Mouse (Mus musculus): Measurements from ENCODE around the gene Speer4e.
"Not testable (repeated sequence)": the region's sequence is repeated elsewhere in the genome, so short reads cannot be mapped to it uniquely, and the experiment has no call there.

Speer4e gene

DNA sequence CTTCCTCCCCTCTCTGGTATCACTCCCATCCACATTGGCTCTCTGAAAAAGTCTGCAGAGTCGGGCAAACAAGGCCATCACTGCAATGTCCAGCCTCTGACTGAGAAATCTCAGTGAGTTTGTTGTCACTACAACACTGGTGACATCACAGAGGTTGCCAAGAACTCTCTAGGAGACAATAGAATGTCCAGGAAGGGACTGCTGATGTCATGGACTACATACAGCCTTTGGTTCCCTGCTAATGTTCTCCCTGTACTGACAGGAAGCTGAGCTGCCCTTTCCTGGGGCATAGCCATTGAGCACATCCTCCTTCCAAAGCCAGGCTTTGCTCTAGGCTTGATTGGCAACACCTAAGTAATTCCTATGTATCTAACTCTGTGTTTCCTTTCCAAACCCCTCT lies at the start of gene Speer4e:
Speer4e (minus strand) TSS at position 101 of the 400 bp plus-strand sequence.
- not testable (repeated sequence) for ATAC-seq (ENCODE audit: insufficient number of reproducible peaks, low FRiP score, low TSS enrichment)

DNA sequence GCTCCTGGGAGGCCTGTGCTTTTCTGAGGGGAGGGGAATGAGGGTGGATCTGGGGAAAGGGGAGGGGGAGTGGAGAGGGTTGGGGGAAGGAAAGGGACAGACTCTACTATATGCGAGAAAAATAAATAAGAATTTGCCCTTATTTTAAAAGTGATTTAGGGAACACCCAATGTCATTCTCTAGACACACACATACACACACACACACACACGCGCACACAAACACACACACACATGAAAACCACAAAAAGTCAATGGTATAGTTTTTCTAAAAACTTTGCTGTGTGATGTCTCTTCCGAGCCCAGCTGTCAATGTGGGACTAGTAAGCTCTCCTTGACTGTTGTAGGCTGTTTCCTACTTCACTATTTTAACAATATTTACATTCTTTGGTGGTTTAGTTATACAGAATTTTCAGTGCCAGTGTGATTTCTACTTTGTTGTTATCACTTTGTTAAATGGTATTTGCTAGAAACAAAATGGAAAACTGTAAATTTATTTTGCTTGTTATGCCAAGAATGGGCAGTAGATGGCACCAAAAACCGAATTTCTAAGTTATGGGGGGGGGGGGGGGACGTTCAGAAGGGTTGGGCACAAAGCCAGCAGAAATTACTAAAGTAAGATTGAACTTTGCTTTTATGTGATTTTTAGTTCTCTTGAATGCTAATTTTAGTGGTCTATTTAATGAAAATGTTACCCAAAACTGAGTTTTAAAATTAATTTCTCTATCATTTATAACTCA lies 48.6 kb upstream of the Speer4e start:
- not testable (repeated sequence) for ATAC-seq (ENCODE audit: insufficient number of reproducible peaks, low FRiP score, low TSS enrichment)

DNA sequence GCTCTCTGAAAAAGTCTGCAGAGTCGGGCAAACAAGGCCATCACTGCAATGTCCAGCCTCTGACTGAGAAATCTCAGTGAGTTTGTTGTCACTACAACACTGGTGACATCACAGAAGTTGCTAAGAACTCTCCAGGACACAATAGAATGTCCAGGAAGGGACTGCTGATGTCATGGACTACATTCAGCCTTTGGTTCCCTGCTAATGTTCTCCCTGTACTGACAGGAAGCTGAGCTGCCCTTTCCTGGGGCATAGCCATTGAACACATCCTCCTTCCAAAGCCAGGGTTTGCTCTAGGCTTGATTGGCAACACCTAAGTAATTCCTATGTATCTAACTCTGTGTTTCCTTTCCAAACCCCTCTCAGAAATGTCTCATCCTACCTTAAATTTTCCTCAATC lies 40.6 kb upstream of the Speer4e start, which contains the start of gene Gm10354:
Gm10354 (minus strand) TSS at position 101 of the 400 bp plus-strand sequence.
- not testable (repeated sequence) for ATAC-seq (ENCODE audit: insufficient number of reproducible peaks, low FRiP score, low TSS enrichment)

DNA sequence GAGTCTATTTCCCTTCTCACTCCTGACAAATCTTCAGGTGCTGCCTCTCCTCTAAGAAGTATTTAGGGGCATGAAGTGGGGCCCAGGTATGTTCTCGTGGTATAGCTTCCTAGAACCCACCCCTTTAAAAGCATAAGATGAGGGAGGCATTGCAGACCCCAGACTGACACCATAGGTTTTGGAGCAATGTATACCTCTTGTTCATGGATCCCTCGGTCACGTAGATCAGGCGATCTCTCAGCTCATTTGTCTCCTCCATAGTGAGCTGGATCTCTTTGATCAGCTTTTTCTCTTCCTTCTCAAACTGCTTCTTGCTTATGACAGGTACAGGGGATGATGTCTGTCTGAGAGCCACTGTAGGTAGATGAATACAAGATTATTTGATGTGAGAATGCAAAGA lies 39.1 kb upstream of the Speer4e start:
- ATAC-seq (ENCODE audit: insufficient number of reproducible peaks, low FRiP score, low TSS enrichment): not testable (repeated sequence)

DNA sequence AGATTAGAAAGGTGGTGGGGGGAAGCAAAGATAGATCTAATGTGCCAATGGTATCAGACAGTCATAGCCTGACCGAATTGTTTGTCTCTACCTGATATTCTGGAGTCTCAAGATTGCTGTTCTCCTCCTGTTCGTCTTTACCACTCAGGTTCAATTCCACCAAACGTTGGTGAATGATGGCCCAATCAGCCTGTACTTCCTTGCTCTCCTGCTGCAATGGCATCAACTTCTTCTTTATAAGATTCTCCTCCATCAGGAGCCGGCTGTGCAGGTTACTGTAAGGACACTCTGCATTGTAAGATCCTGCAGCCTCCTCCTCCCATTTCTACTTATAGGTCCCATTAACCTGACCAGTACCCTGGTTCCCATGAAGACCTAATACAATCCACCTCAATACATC lies 37.1 kb upstream of the Speer4e start:
- not testable (repeated sequence) for ATAC-seq (ENCODE audit: insufficient number of reproducible peaks, low FRiP score, low TSS enrichment)

DNA sequence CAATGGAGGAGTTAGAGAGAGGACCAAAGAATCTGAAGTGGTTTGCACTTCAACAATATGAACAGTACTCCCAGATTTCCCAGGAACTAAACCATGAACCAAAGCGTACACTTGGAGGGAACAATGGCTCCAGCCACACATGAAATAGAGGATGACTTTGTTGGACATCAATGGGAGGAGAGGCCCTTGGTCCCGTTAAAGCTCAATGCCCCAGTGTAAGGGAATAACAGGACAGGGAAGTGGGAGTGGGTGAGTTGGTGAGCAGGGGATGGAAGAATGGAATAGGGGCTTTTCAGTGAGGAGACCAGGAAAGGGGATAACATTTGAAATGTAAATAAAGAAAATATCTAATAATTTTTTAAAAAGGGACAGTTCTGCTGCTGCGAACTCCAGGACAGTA lies 34.6 kb upstream of the Speer4e start:
- ATAC-seq (ENCODE audit: insufficient number of reproducible peaks, low FRiP score, low TSS enrichment): not testable (repeated sequence)

DNA sequence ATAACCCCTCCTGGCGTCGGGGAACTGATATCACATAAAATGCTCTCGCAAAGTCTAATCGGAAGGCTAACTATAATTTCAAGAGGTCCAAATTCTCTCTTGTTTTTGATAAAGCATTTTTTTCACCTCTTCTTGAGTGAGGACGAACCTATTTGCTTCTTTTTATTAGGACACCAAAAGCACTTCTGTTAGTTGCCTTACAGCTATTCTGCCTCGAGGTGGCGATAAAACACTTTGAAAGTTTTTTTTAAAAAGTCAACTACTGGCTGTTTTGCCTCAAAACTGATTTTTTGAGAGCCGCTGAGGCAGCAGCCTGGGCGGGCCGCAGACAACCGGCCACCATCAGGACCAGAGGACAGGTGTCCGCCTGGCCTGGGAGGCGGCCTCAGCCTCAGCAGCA lies 25.6 kb upstream of the Speer4e start:
- not testable (repeated sequence) for ATAC-seq (ENCODE audit: insufficient number of reproducible peaks, low FRiP score, low TSS enrichment)

DNA sequence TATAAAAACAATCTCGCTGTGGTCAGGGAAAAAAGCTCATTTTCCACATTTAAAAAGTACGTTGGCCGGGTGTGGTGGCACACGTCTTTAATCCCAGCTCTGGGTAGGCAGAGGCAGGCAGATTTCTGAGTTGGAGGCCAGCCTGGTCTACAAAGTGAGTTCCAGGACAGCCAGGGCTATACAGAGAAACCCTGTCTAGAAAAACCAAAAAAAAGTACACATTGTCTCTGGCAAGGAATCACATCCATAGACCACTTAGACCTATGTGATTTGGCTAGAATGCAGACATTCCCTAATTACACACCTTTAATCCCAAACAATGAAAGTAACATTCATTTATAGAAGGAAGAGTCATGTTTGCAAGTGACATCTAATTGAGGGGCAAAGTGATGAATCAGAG lies 23.3 kb upstream of the Speer4e start:
- ATAC-seq (ENCODE audit: insufficient number of reproducible peaks, low FRiP score, low TSS enrichment): not testable (repeated sequence)

DNA sequence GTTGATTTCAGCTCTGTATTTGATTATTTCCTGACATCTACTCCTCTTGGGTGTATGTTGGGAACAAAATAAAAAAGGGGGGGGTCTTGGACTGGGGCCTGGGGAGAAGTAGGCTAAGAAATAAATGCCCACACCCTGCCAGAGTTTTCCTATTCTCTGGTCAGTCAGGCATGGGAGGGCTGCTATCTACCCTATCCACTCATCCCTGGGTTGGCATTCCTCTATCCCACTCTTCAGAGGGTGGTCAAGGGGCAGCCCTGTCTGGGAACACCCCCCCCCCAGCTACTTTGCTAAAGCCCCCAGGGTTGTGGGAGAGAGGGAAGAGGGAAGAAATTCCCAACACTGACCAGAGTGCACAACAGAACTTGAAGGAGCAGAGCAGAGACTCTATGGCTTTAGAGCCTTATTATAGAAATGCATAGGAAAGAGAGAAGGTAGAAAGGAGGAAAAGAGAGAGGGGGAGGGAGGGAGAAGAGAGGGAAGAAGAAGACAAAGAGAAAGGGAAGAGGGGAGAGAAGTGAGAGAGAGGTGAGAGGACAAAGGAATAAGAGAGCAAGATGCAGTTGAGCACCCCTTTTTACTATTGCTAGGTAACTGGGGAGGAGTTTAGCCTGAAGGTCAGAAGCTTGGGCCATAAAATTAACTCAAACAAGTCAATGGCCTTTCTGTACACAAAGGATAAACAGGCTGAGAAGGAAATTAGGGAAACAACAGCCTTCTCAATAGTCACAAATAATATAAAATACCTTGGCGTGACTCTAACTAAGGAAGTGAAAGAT lies 17.9 kb upstream of the Speer4e start:
- not testable (repeated sequence) for ATAC-seq (ENCODE audit: insufficient number of reproducible peaks, low FRiP score, low TSS enrichment)

DNA sequence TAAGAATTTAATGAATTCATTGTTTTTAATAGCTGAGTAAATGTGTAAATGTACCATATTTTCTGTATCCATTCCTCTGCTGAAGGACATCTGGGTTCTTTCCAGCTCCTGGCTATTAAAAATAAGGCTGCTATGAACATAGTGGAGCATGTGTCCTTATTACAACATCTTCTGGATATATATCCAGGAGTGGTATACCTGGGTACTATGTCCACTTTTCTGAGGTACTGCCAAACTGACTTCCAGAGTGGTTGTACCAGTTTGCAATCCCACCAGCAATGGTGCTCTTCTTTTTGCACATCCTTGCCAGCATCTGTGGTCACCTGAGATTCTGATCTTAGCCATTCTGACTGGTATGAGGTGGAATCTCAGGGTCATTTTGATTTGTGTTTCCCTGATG lies 15.4 kb upstream of the Speer4e start:
- not testable (repeated sequence) for ATAC-seq (ENCODE audit: insufficient number of reproducible peaks, low FRiP score, low TSS enrichment)

DNA sequence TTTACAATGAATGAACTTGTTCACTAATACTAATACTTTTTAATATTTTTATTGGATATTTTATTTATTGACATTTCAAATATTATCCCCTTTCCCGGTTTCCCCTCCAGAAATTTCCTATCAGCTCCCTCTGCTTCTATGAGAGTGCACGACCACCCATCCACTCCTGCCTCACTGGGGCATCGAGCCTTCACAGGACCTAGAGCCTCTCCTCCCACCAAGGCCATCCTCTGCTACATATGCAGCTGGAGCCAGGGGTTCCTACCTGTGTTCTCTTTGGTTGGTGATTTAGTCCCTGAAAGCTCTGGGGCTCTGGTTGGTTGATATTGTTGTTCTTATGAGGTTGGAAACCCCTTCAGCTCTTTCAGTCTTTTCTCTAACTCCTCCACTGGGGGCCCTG lies 14.5 kb upstream of the Speer4e start:
- not testable (repeated sequence) for ATAC-seq (ENCODE audit: insufficient number of reproducible peaks, low FRiP score, low TSS enrichment)

DNA sequence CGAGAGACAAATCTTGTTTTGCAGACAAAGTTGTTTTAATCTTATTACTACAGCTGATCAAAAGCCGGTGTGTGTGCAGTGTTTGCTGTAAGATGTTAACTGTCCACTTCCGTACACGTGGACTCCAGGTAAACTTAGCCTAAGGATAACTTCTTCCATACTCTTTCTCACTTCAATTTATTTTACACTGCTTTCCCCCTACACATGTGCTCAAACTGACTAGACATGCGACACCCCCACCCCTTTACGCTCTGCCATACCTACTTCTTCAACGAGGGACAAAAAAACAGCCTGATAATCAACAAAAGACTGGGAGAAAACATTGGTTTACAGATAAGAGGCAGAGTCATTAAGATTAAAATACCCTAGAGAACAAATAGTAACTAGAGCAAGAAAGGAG lies 13.6 kb upstream of the Speer4e start:
- peak; percentile 61 for ATAC-seq (ENCODE audit: insufficient number of reproducible peaks, low FRiP score, low TSS enrichment)

DNA sequence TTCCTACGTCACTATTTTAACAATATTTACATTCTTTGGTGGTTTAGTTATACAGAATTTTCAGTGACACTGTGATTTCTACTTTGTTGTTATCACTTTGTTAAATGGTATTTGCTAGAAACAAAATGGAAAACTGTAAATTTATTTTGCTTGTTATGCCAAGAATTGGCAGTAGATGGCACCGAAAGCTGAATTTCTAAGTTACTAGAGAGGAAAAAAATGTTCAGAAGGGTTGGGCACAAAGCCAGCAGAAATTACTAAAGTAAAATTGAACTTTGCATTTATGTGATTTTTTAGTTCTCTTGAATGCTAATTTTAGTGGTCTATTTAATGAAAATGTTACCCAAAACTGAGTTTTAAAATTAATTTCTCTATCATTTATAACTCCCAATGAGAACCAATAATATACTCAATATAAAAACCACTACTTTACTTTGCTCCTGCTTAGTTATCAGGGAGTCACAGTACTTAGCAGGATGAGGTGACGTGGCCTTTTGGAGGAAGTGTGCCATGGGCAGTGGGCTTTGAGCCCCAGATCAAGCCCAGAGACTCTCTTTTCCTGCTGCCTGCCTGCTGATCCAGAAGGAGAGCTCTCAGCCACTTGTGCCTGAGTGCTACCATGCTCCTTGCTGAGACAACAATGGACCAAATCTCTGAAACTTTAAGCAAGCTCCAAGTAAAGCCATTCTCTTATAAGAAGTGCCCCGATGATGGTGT lies 9.4 kb upstream of the Speer4e start:
- not testable (repeated sequence) for ATAC-seq (ENCODE audit: insufficient number of reproducible peaks, low FRiP score, low TSS enrichment)

DNA sequence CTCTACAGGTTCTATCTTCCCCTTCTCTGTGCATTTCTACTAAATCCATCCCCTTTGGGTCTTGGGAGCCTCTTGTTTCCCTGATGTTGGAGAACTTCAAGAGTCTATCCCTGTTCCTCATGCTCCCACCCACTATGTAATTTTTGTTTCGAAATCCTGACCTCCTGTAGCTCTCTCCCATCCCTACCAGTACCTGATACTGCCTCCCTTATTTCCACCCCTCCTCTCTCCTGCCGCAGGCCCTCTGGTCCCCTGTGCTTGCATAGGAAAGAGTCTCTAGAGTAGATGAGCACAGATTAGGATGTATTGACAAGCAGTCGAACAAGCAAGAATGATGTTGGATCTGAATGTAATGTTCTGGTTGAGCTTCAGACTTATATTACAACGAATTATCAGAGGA lies 7.3 kb upstream of the Speer4e start:
- ATAC-seq (ENCODE audit: insufficient number of reproducible peaks, low FRiP score, low TSS enrichment): not testable (repeated sequence)

DNA sequence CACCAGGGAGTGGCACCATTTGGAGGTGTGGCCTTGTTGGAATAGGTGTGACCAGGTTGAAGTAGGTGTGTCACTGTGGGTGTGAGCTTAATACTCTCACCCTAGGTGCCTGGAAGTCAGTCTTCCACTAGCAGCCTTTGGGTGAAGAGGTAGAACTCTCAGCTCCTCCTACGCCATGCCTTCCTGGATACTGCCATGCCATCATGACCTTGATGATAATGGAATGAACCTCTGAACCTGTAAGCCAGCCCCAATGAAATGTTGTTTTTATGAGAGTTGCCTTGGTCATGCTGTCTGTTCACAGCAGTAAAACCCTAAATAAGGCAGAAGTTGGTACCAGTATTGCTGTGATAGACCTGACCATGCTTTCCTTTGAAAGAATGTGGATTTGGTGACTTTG lies 2.8 kb upstream of the Speer4e start:
- not testable (repeated sequence) for ATAC-seq (ENCODE audit: insufficient number of reproducible peaks, low FRiP score, low TSS enrichment)

DNA sequence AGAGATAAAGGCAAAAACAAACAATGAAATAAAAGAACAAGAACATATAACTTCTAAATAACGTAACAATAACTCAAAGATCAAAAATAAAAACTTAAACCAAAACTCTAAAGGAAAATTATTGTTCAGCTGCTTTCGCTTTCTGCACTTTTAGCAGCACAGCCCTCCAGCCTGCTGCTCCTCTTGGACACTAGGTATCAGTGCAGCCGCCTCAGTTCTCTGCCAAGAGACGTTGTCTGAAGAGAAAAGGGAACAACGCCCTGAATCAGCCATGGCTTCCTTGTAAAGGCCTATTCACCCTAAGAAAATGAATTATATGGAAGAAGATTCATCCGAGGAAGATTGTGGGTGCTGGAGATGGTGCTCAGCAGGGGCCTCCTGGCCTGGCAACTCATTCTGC lies 4.5 kb downstream of the Speer4e start:
- not testable (repeated sequence) for ATAC-seq (ENCODE audit: insufficient number of reproducible peaks, low FRiP score, low TSS enrichment)

DNA sequence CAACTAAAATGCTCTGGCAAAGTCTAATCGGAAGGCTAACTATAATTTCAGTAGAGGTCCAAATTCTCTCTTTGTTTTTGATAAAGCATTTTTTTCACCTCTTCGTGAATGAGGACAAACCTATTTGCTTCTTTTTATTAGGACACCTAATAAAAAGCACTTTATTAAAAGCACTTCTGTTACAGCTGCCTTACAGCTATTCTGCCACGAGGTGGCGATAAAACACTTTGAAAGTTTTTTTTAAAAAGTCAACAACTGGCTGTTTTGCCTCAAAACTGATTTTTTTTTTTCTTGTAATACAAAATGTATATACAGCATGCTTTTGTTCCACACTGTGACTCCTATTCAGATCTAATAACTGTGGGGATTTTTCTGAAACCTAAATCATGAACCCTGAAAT lies 11.2 kb downstream of the Speer4e start:
- ATAC-seq (ENCODE audit: insufficient number of reproducible peaks, low FRiP score, low TSS enrichment): not testable (repeated sequence)

DNA sequence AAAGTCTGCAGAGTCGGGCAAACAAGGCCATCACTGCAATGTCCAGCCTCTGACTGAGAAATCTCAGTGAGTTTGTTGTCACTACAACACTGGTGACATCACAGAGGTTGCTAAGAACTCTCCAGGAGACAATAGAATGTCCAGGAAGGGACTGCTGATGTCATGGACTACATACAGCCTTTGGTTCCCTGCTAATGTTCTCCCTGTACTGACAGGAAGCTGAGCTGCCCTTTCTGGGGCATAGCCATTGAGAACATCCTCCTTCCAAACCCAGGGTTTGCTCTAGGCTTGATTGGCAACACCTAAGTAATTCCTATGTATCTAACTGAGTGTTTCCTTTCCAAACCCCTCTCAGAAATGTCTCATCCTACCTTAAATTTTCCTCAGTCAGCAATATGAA lies 23.4 kb downstream of the Speer4e start, which contains the start of gene Gm9758:
Gm9758 (minus strand) TSS at position 101 of the 400 bp plus-strand sequence.
- not testable (repeated sequence) for ATAC-seq (ENCODE audit: insufficient number of reproducible peaks, low FRiP score, low TSS enrichment)

DNA sequence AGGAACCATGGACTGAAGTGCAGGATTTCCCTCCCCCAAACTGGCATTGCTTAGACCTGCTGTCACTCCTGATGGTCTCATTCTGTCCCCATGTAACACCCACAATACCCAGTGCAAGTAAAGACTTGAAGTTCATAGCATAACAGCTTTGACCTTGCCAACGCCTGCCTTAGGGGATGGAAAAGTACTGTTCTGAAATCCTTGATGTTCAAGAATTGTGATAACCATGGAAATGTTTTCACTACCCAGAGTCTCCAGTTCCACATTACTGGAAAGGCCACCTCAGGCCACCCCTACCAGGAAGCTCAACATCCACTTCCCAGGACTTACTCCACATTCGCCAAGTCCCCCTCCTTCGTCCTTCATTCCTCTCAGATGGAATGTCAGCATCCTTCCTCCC lies 23.9 kb downstream of the Speer4e start:
- not testable (repeated sequence) for ATAC-seq (ENCODE audit: insufficient number of reproducible peaks, low FRiP score, low TSS enrichment)

DNA sequence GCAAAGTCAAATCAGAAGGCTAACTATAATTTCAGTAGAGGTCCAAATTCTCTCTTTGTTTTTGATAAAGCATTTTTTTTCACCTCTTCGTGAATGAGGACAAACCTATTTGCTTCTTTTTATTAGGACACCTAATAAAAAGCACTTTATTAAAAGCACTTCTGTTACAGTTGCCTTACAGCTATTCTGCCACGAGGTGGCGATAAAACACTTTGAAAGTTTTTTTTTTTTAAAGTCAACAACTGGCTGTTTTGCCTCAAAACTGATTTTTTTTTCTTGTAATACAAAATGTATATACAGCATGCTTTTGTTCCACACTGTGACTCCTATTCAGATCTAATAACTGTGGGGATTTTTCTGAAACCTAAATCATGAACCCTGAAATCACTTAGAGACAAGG lies 34.7 kb downstream of the Speer4e start:
- ATAC-seq (ENCODE audit: insufficient number of reproducible peaks, low FRiP score, low TSS enrichment): not testable (repeated sequence)

DNA sequence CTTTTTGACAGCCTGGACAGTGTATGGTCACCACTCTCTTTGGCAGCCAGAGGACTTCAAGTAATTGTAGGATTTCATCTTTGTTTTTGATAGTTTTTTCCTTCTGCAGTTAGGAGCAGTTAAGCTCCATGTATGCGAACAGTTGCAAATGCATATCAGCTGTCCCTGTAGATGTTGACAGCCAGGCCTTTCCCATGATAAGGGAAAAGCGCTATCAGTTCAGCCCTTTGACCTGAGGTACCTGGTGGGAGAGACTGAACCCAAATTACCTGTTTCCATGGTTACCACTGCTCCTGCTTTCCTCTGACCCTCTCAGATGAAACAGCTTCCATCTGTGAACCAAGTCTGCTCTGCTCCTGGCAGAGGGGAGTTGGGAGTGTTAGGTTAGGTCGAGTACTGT lies 46.0 kb downstream of the Speer4e start:
- ATAC-seq (ENCODE audit: insufficient number of reproducible peaks, low FRiP score, low TSS enrichment): no peak
